Mouse (Mus musculus) 3T3-L1 (cell line): ENCODE measurements around the gene Serpinb3b.
"Not testable (repeated sequence)": the region's sequence is repeated elsewhere in the genome, so short reads cannot be mapped to it uniquely, and the experiment has no call there.

Experiments
- DNase-seq: peaks from one replicate; pipeline ENCODE4 v3.0.0-alpha.2; 2015; ENCODE audit warnings: low read depth, low spot score

The Serpinb3b gene

GRCm38 (mm10) chr1:107278261-107278660 lies at the start of gene Serpinb3b, which contains the start of gene Serpinb3c:
Gene Serpinb3b (minus strand): TSS chr1:107278361.
Gene Serpinb3c (minus strand): TSS chr1:107278371.
- not testable (repeated sequence) for DNase-seq

- DNase-seq, result peak; percentile 19
Observed at GRCm38 (mm10) chr1:107243170-107243569, 35.0 kb downstream of the Serpinb3b start.

- not testable (repeated sequence) for DNase-seq
Observed at GRCm38 (mm10) chr1:107217276-107217675, 60.9 kb downstream of the Serpinb3b start.

DNA sequence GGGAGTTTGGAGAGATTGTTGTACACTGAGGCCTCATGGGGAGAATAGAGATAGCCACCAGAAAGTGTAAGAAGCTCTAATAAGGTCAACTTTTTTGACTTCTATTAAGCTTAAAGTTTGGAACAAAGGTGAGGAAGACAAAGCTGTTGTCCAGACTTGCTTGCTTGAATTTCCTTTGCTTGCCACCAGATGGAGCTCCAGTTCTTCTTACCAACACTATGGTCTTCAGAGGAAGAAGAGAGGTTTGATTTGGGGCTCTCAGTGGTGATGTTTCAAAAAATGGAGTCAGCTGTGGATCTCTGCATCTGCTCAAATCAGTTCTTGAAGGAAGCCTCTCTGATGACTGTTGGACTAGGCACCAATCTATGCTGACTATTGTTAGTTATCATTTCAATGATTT lies 150.7 kb downstream of the Serpinb3b start:
- DNase-seq, result peak; percentile 2
